Comparison of ENCODE assay signal across 15 mouse cellular contexts in genomic region chr2:167515688-167516087, GRCm38 (mm10). TPM values are rescaled to one million over a fixed set of nuclear protein-coding genes. Genes with fewer than 3 reads are reported as not detected.
DNase-seq lines count a peak whose midpoint lies in the region.
"Had no signal": no experiment of that assay in that cellular context is flagged by ENCODE, and none has a peak within 500 bp of the region (broad histone marks: within the 10 kb centered on the region; RNA-seq: fewer than 3 reads in every experiment).

No protein-coding gene starts in this region.

- peak; percentile 65 for DNase-seq in gastrocnemius, adult 18-20 months (ENCODE audit: low spot score)
- no peak for DNase-seq in gastrocnemius, postnatal 4 days (ENCODE audit: low spot score in 2 of 2)
- DNase-seq in gastrocnemius, postnatal 25 days, result peak; percentile 28
- DNase-seq in gastrocnemius, postnatal 14 days, result no peak
- DNase-seq in skeletal muscle tissue, adult 2 months (ENCODE audit: low read depth, low spot score), result peak; percentile 52
- DNase-seq: adrenal gland, adult 8-10 months; adrenal gland, postnatal 14 days; adrenal gland, postnatal 36 days; B cell, adult 2 months; cerebellum, adult 11-12 months; cerebellum, adult 2 months; cerebellum, adult 9-10 months; cerebellum, postnatal 10 days; cerebellum, postnatal 25 days had no signal

- intact Hi-C loops in gastrocnemius, postnatal 14 days (cut with DNase I; ENCODE audit: low total_unique reads), result no loop called here

RNA-seq across cellular contexts. Expression of gene Snai1, which starts 22.3 kb away (rescaled TPM):
- total RNA-seq in gastrocnemius, adult 18-20 months (2021), result 1 to 10 TPM in 1 of 2 experiments, under 1 TPM in 1; 0.73 to 1.0 TPM
- 1 to 10 TPM; 6.3 to 7.0 TPM for total RNA-seq in gastrocnemius, postnatal 4 days (2021)
- total RNA-seq in gastrocnemius, postnatal 25 days (2021), result 1 to 10 TPM; 1.3 TPM
- 1 to 10 TPM; 3.2 to 3.5 TPM for total RNA-seq in gastrocnemius, postnatal 14 days (2021)
- total RNA-seq: G1E had no signal

RNA-seq across cellular contexts. Expression of gene Spata2, which starts 23.0 kb away (rescaled TPM):
- 10 to 100 TPM; 18.4 to 19.5 TPM for total RNA-seq in gastrocnemius, adult 18-20 months (2021)
- 10 to 100 TPM; 16.2 to 19.5 TPM for total RNA-seq in gastrocnemius, postnatal 4 days (2021)
- total RNA-seq in gastrocnemius, postnatal 25 days (2021), result 10 to 100 TPM; 15.1 to 15.7 TPM
- total RNA-seq in gastrocnemius, postnatal 14 days (2021), result 10 to 100 TPM; 11.6 to 15.7 TPM

RNA-seq across cellular contexts. Expression of gene Rnf114, which starts 23.2 kb away (rescaled TPM):
- total RNA-seq in gastrocnemius, adult 18-20 months (2021), result 10 to 100 TPM; 37.5 to 45.6 TPM
- 10 to 100 TPM; 22.6 to 23.3 TPM for total RNA-seq in gastrocnemius, postnatal 4 days (2021)
- total RNA-seq in gastrocnemius, postnatal 25 days (2021), result 10 to 100 TPM; 23.0 to 28.4 TPM
- 10 to 100 TPM; 15.3 to 15.6 TPM for total RNA-seq in gastrocnemius, postnatal 14 days (2021)

Comparison
In these comparisons a context has a peak if more than half of its experiments do, and no peak if none do; other contexts are left out.
1. DNase-seq: peak in gastrocnemius, adult 18-20 months (single experiment), gastrocnemius, postnatal 25 days (single experiment) and skeletal muscle tissue, adult 2 months (single experiment); none in gastrocnemius, postnatal 4 days (0 of 2) and gastrocnemius, postnatal 14 days (single experiment).